Mouse (Mus musculus) kidney, postnatal 10 days (tissue): ENCODE measurements around the gene Rps27a.
A peak's percentile ranks its signal among the peaks of the same experiment; 100 is the strongest.
"Not testable (repeated sequence)": the region's sequence is repeated elsewhere in the genome, so short reads cannot be mapped to it uniquely, and the experiment has no call there.

ENCODE experiments used
- DNase-seq: peaks from one replicate; pipeline ENCODE4 v3.0.0; 2021; ENCODE audit warnings: mixed read lengths

The Rps27a gene

GRCm38 (mm10) chr11:29547752-29548503 is at the start of gene Rps27a, which contains the start of gene Clhc1:
Gene Rps27a (minus strand): TSS chr11:29548109.
Gene Clhc1 (plus strand): TSS chr11:29547950.
- peak; percentile 97 for DNase-seq

GRCm38 (mm10) chr11:29597159-29597558 is 49.2 kb upstream of the Rps27a start:
- DNase-seq, result no peak

DNA sequence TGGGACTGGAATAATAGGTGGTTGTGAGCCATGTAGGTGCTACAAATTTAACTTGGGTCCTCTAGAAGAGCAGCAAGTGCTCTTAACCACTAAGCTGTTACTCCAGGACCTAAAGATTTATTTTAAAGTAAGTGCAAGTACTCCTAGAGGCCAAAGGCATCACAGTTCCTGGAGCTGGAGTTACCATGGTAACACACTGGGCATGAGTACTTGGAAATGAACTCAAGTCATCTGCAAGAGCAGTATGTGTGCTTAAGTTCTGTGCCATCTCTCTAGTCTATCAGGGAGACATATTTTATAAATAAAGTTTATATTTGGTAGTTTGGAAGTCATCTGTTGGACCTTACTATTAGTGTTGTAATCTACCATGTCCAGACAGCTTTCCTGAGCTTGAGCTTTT is 47.3 kb upstream of the Rps27a start:
- DNase-seq, result no peak

DNA sequence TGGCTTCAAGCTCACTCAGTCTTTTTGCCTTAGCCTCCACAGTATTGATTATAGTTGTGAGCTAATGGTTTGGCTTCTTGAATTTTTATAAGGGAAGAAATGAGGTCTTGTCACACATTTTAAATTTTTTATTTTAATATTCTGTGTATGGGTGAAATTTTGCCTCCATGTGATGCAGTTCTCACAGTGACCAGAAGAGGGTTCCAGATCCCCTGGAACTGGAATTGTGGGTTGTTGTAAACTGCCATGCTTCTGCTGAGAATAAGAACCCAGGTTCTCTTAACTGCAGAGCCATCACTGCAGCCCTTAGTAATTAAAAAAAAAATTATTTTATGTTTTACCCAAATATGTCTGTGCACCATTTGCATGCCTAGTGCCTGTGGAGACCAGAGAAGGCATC is 31.7 kb upstream of the Rps27a start:
- DNase-seq, result peak; percentile 16

DNA sequence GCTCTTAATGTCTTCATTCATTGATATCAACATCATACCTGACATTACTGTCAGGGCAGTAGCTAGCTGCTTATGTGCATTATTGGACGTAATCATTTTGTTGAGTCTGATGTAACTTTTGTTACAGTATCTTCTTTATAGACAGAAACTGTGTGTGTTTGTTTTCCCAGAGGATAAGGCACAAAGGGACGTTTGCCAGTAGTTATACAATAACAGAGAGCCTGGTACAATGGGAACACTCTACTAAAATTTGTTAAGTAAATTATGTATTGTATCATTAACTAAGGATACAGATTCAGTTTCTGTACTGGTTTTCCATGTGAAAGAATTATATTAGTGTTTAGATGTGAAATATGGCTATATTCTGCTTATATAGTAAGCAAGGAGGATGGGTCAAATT is 24.7 kb upstream of the Rps27a start:
- no peak for DNase-seq

- no peak for DNase-seq
These were observed 23.6 kb upstream of the Rps27a start for GRCm38 (mm10) chr11:29571536-29571935.

DNA sequence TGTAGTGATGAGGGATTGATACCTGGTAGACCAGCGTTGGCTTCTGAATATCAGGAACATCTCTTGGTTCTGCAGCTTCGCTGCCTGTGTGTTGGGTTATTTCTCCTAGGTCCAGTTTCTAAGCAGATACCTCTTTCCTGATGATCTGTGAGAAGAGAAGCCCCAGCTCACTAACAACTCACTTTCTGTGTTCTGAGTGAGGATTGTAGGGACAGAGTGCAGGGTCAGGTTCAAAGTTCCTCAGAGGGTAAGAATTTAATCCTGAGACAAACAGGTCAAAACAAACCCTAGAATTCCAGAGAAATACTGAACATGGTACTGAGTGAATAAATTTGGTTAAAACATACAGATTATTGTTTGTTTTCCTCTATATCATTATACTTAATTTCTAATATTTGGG is 15.5 kb upstream of the Rps27a start:
- DNase-seq, result no peak

- DNase-seq, result no peak
These were observed 13.1 kb upstream of the Rps27a start for GRCm38 (mm10) chr11:29560990-29561389.

GRCm38 (mm10) chr11:29560452-29560851 is 12.5 kb upstream of the Rps27a start:
- no peak for DNase-seq

DNA sequence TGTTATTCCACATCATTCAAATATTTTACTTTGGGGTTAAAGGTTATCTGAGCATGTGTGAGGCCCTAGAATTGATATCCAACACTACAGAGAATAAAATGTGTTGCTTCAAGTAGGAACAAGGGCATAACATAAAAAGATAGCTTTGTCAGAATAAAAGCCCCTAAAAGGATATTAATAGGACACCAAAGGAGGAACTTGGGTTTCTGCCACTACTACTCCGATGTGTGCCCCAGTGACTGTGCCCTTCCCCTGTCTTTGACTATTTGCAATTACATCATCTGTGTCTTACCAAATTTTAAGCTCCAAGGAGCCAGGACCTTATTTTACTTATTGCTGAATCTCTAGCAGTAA is 1.5 kb upstream of the Rps27a start:
- DNase-seq, result no peak

GRCm38 (mm10) chr11:29548504-29549424 is 855 bp upstream of the Rps27a start:
- DNase-seq, result peak; percentile 11

- no peak for DNase-seq
These were observed 609 bp downstream of the Rps27a start for GRCm38 (mm10) chr11:29547249-29547751.

DNA sequence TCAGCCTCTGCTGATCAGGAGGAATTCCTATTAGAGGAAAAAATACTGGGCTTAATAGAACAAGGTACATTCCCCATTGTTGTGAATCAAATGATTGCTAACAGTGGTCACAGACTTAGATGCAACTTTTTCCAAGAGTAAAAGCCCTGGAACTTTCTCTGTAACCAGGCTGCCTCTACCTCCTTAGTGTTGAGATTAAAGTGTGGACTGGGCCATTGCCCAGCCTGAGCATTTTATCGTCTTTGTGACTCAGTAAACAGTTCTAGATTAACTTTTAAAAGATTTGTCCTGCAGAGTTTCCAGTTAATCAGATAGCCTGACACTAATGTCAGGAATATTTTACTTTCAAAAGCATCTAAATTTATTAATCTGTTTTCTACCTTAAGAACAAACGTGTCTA is 1.1 kb downstream of the Rps27a start:
- DNase-seq, result no peak

DNA sequence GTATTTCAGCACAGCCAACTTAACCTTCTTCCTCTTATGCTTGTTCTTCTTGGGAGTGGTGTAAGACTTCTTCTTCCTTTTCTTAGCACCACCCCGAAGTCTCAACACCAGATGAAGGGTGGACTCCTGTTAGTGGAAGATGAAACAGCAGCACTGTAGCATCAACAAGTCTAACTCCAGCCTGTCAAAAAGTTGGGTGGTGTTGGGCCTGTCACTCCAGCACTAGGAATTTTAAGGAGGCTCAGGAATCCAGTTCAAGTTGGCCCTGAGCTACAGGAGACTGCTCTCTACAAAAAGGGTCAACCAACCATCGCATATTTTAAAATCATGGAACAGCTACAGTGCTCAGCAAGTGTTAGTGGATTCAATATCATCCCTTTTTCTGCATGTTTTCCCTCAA is 1.6 kb downstream of the Rps27a start:
- not testable (repeated sequence) for DNase-seq

DNA sequence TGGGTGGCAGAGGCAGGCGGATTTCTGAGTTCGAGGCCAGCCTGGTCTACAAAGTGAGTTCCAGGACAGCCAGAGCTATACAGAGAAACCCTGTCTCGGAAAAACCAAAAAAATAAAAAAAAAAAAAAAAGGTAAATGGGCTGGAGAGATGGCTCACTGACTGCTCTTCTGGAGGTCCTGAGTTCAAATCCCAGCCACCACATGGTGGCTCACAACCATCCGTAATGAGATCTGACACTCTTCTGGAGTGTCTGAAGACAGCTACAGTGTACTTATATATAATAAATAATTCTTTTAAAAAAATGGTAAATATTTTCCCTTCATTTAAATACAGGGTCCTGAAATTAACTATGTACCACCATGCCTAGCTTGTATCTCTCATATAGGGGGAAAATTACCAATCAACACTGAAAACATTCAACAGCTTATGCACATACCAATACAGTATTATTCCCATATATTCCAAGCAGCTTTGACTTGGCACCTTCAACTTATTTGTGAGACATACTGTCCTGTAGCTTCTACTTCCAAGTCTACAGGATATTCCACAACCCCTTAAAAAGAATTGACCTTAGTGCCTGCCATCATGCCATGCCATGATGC is 2.7 kb downstream of the Rps27a start:
- not testable (repeated sequence) for DNase-seq

- no peak for DNase-seq
These were observed 3.5 kb downstream of the Rps27a start for GRCm38 (mm10) chr11:29544225-29544945.

GRCm38 (mm10) chr11:29538201-29538600 is 9.7 kb downstream of the Rps27a start:
- DNase-seq, result no peak

- peak; percentile 90 for DNase-seq
These were observed 21.7 kb downstream of the Rps27a start, which contains the start of gene Mtif2 for GRCm38 (mm10) chr11:29525988-29526794. Gene Mtif2 (plus strand): TSS chr11:29526408.

DNA sequence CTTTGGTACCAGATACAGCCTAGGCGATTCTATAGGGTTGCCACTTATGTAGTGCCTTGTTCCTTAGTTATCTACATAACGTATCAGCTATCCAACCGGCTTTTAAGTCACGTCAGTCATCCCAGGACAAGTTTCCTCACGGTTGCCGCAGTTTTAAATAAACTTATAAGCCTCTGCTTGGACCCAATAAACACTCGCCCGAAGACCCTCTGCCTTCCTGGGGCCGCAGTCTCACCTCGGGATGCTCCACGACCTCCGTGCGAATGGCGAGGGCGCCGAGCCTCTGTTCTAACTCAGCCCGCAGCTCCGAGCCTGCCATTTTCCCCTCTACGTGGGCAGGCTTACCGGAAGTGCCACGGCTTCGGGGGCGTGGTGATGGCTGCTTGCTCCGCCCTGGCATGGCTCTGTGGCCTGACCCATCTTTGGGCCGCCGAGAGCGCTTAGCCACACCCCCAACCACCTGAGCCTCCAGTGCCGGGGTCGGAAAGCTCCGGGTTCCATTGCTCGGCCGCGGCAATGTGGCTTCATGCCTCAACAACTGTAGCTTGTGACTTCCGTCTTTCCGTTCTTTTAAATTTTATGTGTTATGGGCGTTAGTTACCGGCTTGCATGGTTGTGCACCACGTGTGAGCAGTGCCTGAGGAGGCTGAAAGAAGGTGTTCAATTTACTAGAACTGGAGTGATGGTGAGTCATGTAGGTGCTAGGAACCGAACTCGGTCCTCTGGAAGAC is 33.1 kb downstream of the Rps27a start, which contains the start of gene Prorsd1:
Gene Prorsd1, minus strand, starts transcription at position 352 of the 731 bp plus-strand sequence.
- peak; percentile 94 for DNase-seq

DNA sequence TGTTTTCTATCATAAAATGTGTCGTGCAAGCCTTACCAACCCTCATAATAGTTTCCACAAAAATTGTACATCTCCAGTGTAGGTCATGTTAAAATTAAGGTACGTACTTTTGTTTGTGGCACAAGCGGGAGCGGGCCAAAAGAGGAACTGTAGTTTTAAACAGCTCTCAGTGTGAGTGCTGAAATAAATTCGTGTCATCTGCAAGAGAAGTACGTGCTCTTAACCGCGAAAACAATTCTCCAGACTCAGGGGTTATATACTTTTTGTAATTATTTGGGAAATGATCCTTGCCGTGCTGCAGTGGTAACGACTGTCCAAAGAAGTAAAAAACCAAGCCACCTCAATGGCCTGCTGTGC is 33.6 kb downstream of the Rps27a start:
- no peak for DNase-seq
